Mouse (Mus musculus) kidney, adult 18-20 months (tissue): Measurements from ENCODE around the gene Ttyh2.

Experiments
- DNase-seq: peaks from one replicate; pipeline ENCODE4 v3.0.0; 2021

Ttyh2 gene

GRCm38 (mm10) chr11:114714526-114714925, 39.3 kb downstream of the Ttyh2 start:
- DNase-seq, result no peak

GRCm38 (mm10) chr11:114715531-114715930, 40.3 kb downstream of the Ttyh2 start:
- no peak for DNase-seq

GRCm38 (mm10) chr11:114720535-114720934, 45.3 kb downstream of the Ttyh2 start:
- DNase-seq, result no peak

GRCm38 (mm10) chr11:114722438-114722837, 47.2 kb downstream of the Ttyh2 start:
- no peak for DNase-seq

- DNase-seq, result no peak
Observed at GRCm38 (mm10) chr11:114723030-114723429, 47.8 kb downstream of the Ttyh2 start.

- DNase-seq, result no peak
Observed at GRCm38 (mm10) chr11:114724787-114725590, 49.8 kb downstream of the Ttyh2 start.

- DNase-seq, result peak; percentile 61
Observed at GRCm38 (mm10) chr11:114726965-114727825, 52.0 kb downstream of the Ttyh2 start, which contains the start of gene Dnaic2. TSS of gene Dnaic2 (plus strand) at chr11:114727408.

- DNase-seq, result no peak
Observed at GRCm38 (mm10) chr11:114727826-114728186, 52.6 kb downstream of the Ttyh2 start.

GRCm38 (mm10) chr11:114728333-114728732, 53.1 kb downstream of the Ttyh2 start:
- no peak for DNase-seq

GRCm38 (mm10) chr11:114729832-114730363, 54.7 kb downstream of the Ttyh2 start:
- no peak for DNase-seq

GRCm38 (mm10) chr11:114731711-114732110, 56.5 kb downstream of the Ttyh2 start:
- DNase-seq, result no peak

- DNase-seq, result no peak
Observed at GRCm38 (mm10) chr11:114732890-114733289, 57.7 kb downstream of the Ttyh2 start.

- no peak for DNase-seq
Observed at GRCm38 (mm10) chr11:114736111-114736510, 60.9 kb downstream of the Ttyh2 start.

- peak; percentile 63 for DNase-seq
Observed at GRCm38 (mm10) chr11:114736913-114737624, 61.8 kb downstream of the Ttyh2 start.

GRCm38 (mm10) chr11:114740598-114740997, 65.4 kb downstream of the Ttyh2 start:
- DNase-seq, result peak; percentile 29

- DNase-seq, result no peak
Observed at GRCm38 (mm10) chr11:114741451-114741850, 66.2 kb downstream of the Ttyh2 start.

- DNase-seq, result peak; percentile 92
Observed at GRCm38 (mm10) chr11:114745134-114745533, 69.9 kb downstream of the Ttyh2 start.

- DNase-seq, result no peak
Observed at GRCm38 (mm10) chr11:114747564-114748138, 72.4 kb downstream of the Ttyh2 start.

GRCm38 (mm10) chr11:114764820-114765818, 89.9 kb downstream of the Ttyh2 start, which contains the start of gene Kif19a:
TSS of gene Kif19a (plus strand) at chr11:114765388.
- DNase-seq, result peak; percentile 66

- DNase-seq, result no peak
Observed at GRCm38 (mm10) chr11:114769911-114770310, 94.7 kb downstream of the Ttyh2 start.
